Mouse (Mus musculus) hindlimb bud, embryonic 11.5 days (tissue): ENCODE results near the gene Hcn3.
"Not testable (repeated sequence)": the region's sequence is repeated elsewhere in the genome, so short reads cannot be mapped to it uniquely, and the experiment has no call there.

Experiments
- DNase-seq: peaks from one replicate; pipeline ENCODE4 v3.0.0-alpha.2; 2012; ENCODE audit warnings: low read depth, low spot score; ENCODE audit errors: extremely low spot score

Hcn3 gene

DNA sequence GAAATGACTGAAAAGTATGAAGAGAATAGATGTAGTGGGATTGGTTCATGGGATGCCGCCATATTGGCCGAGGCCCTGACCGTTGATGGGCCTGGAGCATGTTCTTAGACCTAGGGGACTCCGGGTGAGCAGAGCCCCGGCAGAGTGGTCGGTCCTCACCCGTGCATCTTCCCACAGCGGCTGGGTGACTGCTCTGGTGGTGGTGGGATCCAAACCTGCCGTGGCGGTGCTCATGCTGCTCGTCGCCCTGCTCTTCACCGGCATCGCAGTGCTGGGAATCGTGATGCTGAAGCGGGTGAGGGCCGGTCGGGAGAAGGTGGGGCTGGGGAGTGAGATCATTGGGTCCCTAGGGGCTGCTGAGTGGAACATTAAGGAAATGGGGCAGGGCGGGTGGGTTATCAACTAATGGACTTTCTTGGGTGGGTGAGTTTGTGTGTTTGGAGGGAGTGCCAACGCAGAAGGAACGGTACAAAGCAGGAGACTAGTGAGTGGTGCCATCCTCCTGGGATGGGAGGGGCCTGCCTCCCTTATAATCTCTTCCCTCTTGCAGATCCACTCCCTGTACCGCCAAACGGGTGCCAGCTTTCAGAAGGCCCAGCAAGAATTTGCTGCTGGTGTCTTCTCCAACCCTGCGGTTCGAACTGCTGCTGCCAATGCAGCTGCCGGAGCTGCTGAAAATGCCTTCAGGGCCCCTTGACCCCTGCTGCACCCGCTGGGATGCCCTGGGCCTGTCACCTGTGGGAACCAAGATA lies 21.9 kb upstream of the Hcn3 start:
- DNase-seq: no peak

DNA sequence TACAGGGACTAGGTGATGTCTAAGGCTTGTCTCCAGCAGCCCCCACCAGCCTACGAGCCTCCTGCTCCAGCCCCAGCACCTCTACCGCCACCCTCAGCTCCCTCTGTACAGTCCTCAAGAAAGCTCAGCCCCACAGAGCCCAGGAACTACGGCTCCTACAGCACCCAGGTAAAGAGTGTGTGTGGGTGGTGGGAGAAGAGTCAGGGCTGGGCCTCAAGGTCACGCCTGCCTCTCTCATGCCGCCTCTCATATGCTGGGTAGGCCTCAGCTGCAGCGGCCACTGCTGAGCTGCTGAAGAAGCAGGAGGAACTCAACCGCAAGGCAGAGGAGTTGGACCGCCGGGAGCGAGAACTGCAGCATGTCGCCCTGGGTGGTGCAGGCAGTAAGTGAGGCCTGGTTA lies 19.1 kb upstream of the Hcn3 start:
- DNase-seq: no peak

GRCm38 (mm10) chr3:89178107-89178385 lies 18.1 kb upstream of the Hcn3 start:
- no peak for DNase-seq

DNA sequence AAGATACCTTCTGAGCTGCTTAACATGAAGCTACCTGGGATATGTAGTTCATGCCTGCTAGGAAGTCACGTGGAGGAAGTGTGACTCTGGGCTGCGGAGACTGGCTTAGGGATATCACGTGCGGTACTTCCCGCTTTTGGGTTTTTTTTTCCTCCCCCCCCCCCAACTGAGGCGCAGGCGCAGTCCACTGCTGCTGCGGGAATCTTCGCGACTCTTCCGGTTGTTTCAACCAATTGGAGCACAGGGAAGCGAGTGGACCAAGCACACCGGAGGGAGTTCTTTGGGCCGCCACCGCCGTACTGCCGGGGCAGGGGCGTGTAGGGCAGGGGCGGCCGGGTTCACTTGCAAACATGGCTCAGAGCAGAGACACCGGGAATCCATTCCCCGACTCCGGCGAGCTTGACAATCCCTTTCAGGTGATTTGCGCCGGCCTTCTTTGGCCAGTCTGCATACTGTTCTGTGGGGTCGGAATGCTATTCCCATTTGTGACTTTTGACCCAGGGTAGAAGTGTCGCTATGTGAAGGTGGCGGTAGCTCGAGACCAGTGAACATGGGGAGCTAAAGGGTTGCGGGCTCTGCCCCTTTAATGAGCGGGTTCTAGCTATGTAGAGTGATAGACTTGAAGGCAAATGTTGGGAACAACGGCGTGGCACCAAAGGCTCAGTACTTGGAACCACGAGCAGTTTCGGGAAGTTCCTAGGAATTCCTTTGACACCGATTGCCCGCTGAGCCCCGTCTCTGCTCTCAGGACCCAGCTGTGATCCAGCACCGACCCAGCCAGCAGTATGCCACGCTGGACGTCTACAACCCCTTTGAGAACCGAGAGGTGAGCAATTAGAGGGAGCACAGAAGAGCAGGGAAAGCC lies 17.5 kb upstream of the Hcn3 start, which contains the start of gene Scamp3:
TSS of gene Scamp3 (plus strand) at position 232 of the 865 bp plus-strand sequence.
- peak; percentile 91 for DNase-seq

- no peak for DNase-seq
These were observed 16.4 kb upstream of the Hcn3 start for GRCm38 (mm10) chr3:89176421-89176820.

DNA sequence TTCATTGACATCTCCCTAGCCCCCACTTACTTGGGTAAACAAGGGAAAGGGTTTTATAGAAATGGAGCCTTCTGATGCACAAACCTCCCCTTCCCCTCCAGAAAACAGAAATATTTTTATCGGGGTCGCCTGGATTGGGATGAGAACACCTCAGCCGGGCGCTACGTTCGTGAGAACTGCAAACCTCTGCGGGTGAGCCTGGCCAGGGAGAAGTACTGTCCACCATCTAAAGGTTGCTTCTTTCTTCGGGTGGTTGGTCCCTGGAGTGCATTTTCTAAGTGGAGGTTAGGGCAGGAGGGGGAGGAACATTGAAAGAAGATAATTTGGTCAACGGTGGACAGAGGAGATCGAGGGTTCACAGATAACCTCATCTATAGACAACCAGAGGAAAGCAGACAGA lies 15.5 kb upstream of the Hcn3 start:
- no peak for DNase-seq

DNA sequence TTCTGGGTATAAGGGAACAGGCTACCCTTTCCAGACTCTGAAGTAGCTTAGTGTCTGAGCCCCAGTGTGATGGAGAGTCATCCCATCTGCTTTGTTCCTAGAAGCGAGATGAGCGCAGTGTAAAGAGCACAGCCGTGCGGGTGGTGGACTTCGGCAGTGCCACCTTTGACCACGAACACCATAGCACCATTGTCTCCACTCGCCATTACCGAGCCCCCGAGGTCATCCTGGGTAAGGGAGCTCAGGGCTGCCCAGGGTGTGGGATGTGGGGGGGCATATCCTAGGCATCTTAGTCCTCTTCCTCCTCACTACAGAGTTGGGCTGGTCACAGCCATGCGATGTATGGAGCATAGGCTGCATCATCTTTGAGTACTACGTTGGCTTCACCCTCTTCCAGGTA lies 14.8 kb upstream of the Hcn3 start:
- no peak for DNase-seq

- no peak for DNase-seq
These were observed 6.9 kb upstream of the Hcn3 start for GRCm38 (mm10) chr3:89166945-89167344.

DNA sequence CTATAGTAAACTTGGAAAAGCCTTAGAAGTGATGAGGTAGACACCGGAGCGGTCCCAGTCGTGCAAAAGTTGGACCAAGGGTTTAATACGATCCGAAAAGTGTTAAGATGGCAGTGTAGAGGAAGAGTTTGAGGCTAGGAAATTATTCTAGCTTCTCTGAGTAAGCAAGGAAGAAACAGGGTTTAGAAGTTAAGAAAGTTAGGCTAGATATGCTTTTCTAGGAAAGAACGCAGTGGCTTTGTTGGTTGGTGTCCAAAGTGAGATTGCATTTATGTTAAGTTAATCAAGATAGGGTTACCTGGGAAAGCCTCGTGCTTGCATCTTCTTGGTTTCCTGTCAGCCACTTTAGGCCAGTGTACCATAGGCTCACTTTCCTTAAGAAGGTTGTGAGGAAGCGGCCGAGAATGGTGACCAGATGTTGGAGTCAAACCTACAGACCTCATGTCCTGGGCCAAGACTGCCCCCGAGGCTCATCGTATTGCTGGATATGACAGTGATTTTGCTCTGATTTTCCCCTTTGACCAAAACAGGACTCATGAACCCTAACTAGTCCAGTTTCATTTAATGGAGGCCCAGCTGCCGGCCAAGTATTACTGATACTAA lies 5.4 kb upstream of the Hcn3 start:
- no peak for DNase-seq

DNA sequence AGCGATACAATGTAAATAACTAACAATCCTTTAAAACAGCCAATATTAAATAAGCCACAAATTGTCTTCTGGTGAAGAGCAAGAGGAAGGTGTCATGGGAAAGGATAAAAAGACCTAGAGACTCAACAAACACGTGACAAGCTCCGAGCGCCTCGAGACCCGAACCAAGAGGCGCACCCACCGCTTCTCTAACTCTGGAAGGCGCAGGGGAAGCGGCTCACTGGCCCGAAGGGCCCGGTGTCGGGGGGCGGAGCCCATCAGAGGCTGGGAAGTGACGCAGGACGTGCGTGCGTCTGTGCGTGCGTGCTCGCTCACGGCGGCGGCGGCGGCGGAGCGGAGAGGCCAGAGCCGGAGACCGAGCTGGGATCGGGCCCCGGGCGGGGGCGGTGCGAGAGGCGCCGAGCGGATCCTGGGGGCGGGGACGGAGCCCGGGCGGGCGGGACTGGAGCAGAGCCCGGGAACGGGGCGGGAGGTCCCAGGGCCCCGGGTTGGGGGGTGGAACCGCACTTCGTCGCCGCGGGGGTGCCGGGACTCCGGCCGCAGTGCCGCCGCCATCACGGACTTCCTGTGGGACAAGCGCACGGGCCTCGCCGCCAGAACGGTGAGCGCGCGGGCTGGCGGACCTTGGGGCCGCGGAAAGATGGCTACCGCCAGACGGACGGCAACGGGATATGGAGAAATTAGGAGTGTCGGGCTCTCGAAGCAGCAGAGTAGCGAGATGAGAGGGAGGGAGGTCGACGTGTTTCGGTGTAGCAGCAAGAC lies 4.7 kb upstream of the Hcn3 start, which contains the start of gene Clk2:
TSS of gene Clk2 (plus strand) at position 290 of the 762 bp plus-strand sequence.
- DNase-seq: no peak

DNA sequence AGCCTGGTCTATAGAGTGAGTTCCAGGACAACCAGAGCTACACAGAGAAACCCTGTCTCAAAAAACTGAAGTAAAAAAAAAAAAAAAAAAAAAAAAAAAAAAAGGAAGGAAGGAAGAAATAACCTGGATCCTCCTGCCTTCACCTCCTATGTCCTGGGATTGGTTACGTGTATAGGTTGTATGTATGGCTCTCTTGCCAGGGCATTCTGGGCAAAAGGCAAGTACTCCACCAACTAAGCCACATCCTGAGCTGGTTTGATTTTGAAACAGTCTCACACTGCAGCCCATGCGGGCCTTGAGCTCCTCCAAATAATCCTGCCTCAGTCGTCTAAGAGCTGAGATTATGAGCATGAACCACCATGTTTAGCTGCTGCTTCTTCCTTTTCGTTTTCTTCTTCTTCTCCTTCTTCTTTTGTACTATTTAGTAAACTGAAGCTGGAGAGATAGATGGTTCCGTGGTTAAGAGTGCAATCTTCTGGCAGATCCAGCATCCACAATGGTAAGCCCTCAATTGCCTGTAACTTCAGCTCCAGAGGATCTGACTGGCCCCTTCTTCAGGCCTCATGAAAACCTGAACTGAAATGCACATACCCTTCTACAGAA lies 3.7 kb upstream of the Hcn3 start:
- no peak for DNase-seq

DNA sequence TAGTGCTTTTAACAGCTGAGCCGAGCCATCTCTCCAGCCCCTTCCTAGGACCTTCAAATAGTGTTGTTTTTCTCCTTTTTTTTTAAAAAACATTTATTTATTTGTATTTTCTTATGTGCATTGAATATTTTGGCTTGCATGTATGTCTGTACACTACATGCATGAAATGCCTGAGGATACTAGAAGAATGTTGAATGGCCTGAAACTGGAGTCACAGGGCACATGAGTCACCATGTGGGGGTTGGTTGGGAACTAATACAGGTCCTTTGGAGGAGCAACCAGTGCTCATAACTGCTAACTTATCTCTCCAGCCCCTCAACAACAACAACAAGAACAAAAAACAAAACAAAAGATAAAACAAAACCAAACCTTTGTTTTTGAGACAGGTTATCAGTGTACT lies 3.1 kb upstream of the Hcn3 start:
- no peak for DNase-seq

DNA sequence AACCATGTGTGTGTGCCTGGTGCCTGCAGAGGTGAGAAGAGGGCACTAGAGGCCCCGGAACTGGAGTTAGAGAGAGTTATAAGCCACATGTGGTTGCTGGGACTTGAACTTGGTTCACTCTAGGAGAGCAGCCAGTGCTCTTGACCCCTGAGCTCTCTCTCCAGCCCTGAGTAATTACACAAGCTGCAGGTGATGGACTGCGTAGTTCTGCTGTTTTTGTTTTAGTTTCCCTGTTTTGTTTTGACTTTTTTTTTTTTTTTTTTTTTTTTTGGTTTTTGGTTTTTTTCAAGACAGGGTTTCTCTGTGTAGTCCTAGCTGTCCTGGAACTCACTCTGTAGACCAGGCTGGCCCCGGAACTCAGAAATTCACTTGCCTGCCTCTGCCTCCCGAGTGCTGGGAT lies 1.8 kb upstream of the Hcn3 start:
- DNase-seq: no peak

- DNase-seq: not testable (repeated sequence)
These were observed 1.2 kb upstream of the Hcn3 start for GRCm38 (mm10) chr3:89161207-89161606.

DNA sequence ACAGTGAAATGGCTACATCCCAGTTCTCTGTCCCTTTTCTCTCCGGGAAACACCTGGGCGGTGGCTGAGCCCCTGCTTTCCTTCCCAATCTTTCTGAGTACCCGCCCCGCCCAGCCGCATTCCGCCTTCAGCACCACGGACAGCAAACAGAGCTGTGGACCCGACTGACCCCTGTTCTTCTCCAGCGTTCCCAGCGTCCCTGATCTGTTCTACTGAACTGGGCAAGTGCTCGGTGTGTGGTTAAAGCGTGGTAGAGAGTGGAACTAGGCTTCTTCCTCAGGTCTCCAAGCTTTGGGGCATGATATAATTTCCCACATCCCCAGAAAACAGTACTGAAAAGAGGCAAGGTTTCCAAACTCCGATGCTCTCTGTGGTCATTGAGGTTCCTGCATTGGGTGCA lies 785 bp downstream of the Hcn3 start:
- DNase-seq: no peak

- DNase-seq: no peak
These were observed 1.3 kb downstream of the Hcn3 start for GRCm38 (mm10) chr3:89158651-89159050.

GRCm38 (mm10) chr3:89156951-89157350 lies 3.0 kb downstream of the Hcn3 start:
- DNase-seq: no peak

- DNase-seq: no peak
These were observed 7.7 kb downstream of the Hcn3 start for GRCm38 (mm10) chr3:89152084-89152835.

GRCm38 (mm10) chr3:89148567-89148966 lies 11.4 kb downstream of the Hcn3 start:
- no peak for DNase-seq

DNA sequence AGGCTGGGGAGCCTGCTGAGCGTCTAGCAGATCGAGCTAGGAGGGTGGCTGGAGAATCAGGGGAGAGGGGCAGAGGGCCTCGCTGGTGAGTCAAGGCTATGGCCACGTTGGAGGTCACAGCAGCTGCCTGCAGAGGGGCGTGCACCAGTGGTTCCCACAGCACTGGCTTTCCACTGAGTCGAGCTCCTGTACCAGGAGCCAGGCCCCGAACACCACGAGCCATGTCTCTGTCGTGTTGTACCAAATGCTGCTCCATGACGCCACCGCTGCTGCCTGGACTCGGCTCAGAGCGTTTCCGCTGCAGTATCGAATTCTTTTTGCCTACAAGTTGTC lies 12.1 kb downstream of the Hcn3 start:
- DNase-seq: no peak
